Mouse (Mus musculus) embryonic facial prominence, embryonic 10.5 days (tissue): Measurements from ENCODE around the gene Nek2. TPM values are rescaled to one million over a fixed set of nuclear protein-coding genes. Genes with fewer than 3 reads are reported as not detected.

Source experiments
- DNase-seq: peaks from one replicate; pipeline ENCODE4 v3.0.0-alpha.2; 2017; ENCODE audit warnings: low spot score
- H3K27ac ChIP-seq: fragments of 300-500 bp; sonication (generic); replicated peaks from 2 replicates; pipeline ENCODE4 v1.5.1; 2016; ENCODE audit warnings: mild to moderate bottlenecking
- H3K27me3 ChIP-seq: fragments of 300-500 bp; sonication (generic); replicated peaks from 2 replicates; pipeline ENCODE4 v1.6.1; 2016; ENCODE audit warnings: low read depth, mild to moderate bottlenecking; ENCODE audit not compliant: poor library complexity, severe bottlenecking
- H3K36me3 ChIP-seq: fragments of 300-500 bp; sonication (generic); replicated peaks from 2 replicates; pipeline ENCODE4 v1.6.1; 2016; ENCODE audit warnings: mild to moderate bottlenecking, moderate library complexity
- H3K4me1 ChIP-seq: fragments of 300-500 bp; sonication (generic); 2 replicates; pipeline ENCODE4 v1.6.1; 2016
- H3K4me3 ChIP-seq: fragments of 300-500 bp; sonication (generic); 2 replicates; pipeline ENCODE4 v1.5.1; 2016; ENCODE audit warnings: mild to moderate bottlenecking, moderate library complexity
- H3K9me3 ChIP-seq: fragments of 300-500 bp; sonication (generic); 2 replicates; pipeline ENCODE4 v1.6.1; 2016; ENCODE audit warnings: mild to moderate bottlenecking
- WGBS: fragments of 180-500 bp; shearing (Covaris S2); methylation state at CpG from one replicate; pipeline ENCODE4 v1.1.7; 2016; 5-methylcytosine and 5-hydroxymethylcytosine counted together
- polyA plus RNA-seq: library from polyadenylated mRNA; unstranded; fragments of >200 nt; fragmentation: Nextera tagmentation; extraction: Ambion mirVana; gene quantifications from 2 replicates; pipeline ENCODE4 v1.2.1, GENCODE M21; 2016

Nek2 gene
- polyA plus RNA-seq, 1 experiment from 2014 or later, result 60.0 TPM

- H3K9me3 ChIP-seq, result no peaks in the 10 kb centered on the region
- H3K36me3 ChIP-seq, result no peaks in the 10 kb centered on the region
- no peaks in the 10 kb centered on the region for H3K27me3 ChIP-seq
- no peak overlapping the region for H3K27ac ChIP-seq
- no peak overlapping the region for H3K4me3 ChIP-seq
- DNase-seq, result no peak
- 82% methylated on average over 9 of the region's 9 CpGs for whole genome bisulfite sequencing
- peaks cover 19% of the 10 kb centered on the region for H3K4me1 ChIP-seq
Measured at GRCm38 (mm10) chr1:191875683-191876305, 54.5 kb downstream of the Nek2 start.

GRCm38 (mm10) chr1:191877681-191878080 lies 56.4 kb downstream of the Nek2 start:
- Histone ChIP-seq H3K4me1 (peaks cover 33% of the 10 kb centered on the region), H3K36me3 (no peaks in the 10 kb centered on the region), H3K9me3 (no peaks in the 10 kb centered on the region), H3K27ac (no peak overlapping the region), H3K27me3 (no peaks in the 10 kb centered on the region), H3K4me3 (no peak overlapping the region)
- 50% methylated on average over 10 of the region's 10 CpGs for WGBS
- no peak for DNase-seq

- no peak overlapping the region for H3K4me3 ChIP-seq
- no peaks in the 10 kb centered on the region for H3K27me3 ChIP-seq
- peaks cover 33% of the 10 kb centered on the region for H3K4me1 ChIP-seq
- H3K9me3 ChIP-seq, result no peaks in the 10 kb centered on the region
- DNase-seq, result no peak
- H3K36me3 ChIP-seq, result no peaks in the 10 kb centered on the region
- H3K27ac ChIP-seq, result no peak overlapping the region
- 85% methylated on average over 4 of the region's 4 CpGs for WGBS
Measured at GRCm38 (mm10) chr1:191878518-191878921, 57.3 kb downstream of the Nek2 start.

- Histone ChIP-seq H3K27ac (no peak overlapping the region), H3K9me3 (no peaks in the 10 kb centered on the region), H3K36me3 (no peaks in the 10 kb centered on the region), H3K27me3 (no peaks in the 10 kb centered on the region), H3K4me3 (no peak overlapping the region), H3K4me1 (peaks cover 38% of the 10 kb centered on the region)
- WGBS, result 86% methylated on average over 3 of the region's 3 CpGs
- DNase-seq, result no peak
Measured at GRCm38 (mm10) chr1:191880247-191880646, 59.0 kb downstream of the Nek2 start.

GRCm38 (mm10) chr1:191880921-191881609 lies 59.8 kb downstream of the Nek2 start:
- H3K4me3 ChIP-seq, result no peak overlapping the region
- H3K4me1 ChIP-seq, result peaks cover 35% of the 10 kb centered on the region
- WGBS, result 73% methylated on average over 8 of the region's 8 CpGs
- H3K9me3 ChIP-seq, result no peaks in the 10 kb centered on the region
- H3K27ac ChIP-seq, result peak overlapping the region; percentile 6; the same call in 1 of the 2 replicates
- no peaks in the 10 kb centered on the region for H3K27me3 ChIP-seq
- no peaks in the 10 kb centered on the region for H3K36me3 ChIP-seq
- DNase-seq, result no peak

- DNase-seq, result no peak
- Histone ChIP-seq H3K4me3 (no peak overlapping the region), H3K4me1 (peaks cover 32% of the 10 kb centered on the region), H3K9me3 (no peaks in the 10 kb centered on the region), H3K36me3 (no peaks in the 10 kb centered on the region), H3K27me3 (no peaks in the 10 kb centered on the region), H3K27ac (peak overlapping the region; percentile 51; the same call in 1 of the 2 replicates)
- 64% methylated on average over 2 of the region's 2 CpGs for WGBS
Measured at GRCm38 (mm10) chr1:191881663-191882062, 60.4 kb downstream of the Nek2 start.

Other genes starting within 250 kb of the Nek2 start
- gene Dtl, start 245.9 kb upstream of the Nek2 start, polyA plus RNA-seq, result 87.4 and 88.6 TPM in 2 replicates
- 80.2 and 82.2 TPM in 2 replicates for gene Ints7, start 245.8 kb upstream of the Nek2 start, polyA plus RNA-seq
- 24.0 and 24.4 TPM in 2 replicates for gene Lpgat1, start 103.6 kb upstream of the Nek2 start, polyA plus RNA-seq
- gene Slc30a1, start 85.3 kb downstream of the Nek2 start, polyA plus RNA-seq, result 1.5 and 1.8 TPM in 2 replicates
- 0.75 and 1.7 TPM in 2 replicates for gene Rd3, start 155.9 kb downstream of the Nek2 start, polyA plus RNA-seq